Mouse (Mus musculus) lung, embryonic 15.5 days (tissue): ENCODE data around the gene Ptpn23. TPM values are rescaled to one million over a fixed set of nuclear protein-coding genes. Genes with fewer than 3 reads are reported as not detected.
"Not testable (repeated sequence)": the region's sequence is repeated elsewhere in the genome, so short reads cannot be mapped to it uniquely, and the experiment has no call there.

Source experiments
- ATAC-seq: fragments of 200-750 bp; cut with Nextera tagmentation; 2 replicates; pipeline ENCODE4 v1.8.0; 2017; ENCODE audit warnings: moderate number of reproducible peaks, borderline replicate concordance; ENCODE audit not compliant: low FRiP score, low TSS enrichment; ENCODE audit errors: extremely low read depth
- H3K27ac ChIP-seq: fragments of 300-500 bp; sonication (generic); 2 replicates; pipeline ENCODE4 v1.5.1; 2015; ENCODE audit warnings: moderate library complexity, mild to moderate bottlenecking, inconsistent platforms
- H3K27me3 ChIP-seq: fragments of 300-500 bp; sonication (generic); 2 replicates; pipeline ENCODE4 v1.6.1; 2015; ENCODE audit warnings: inconsistent platforms
- H3K36me3 ChIP-seq: fragments of 300-500 bp; sonication (generic); 2 replicates; pipeline ENCODE4 v1.6.1; 2015; ENCODE audit warnings: inconsistent platforms
- H3K4me1 ChIP-seq: fragments of 300-500 bp; sonication (generic); 2 replicates; pipeline ENCODE4 v1.6.1; 2015; ENCODE audit warnings: inconsistent platforms
- H3K4me2 ChIP-seq: fragments of 300-500 bp; sonication (generic); 2 replicates; pipeline ENCODE4 v1.6.1; 2015; ENCODE audit warnings: inconsistent platforms, mild to moderate bottlenecking, moderate library complexity
- H3K4me3 ChIP-seq: fragments of 300-500 bp; sonication (generic); 2 replicates; pipeline ENCODE4 v1.5.1; 2015; ENCODE audit warnings: mild to moderate bottlenecking, inconsistent platforms
- H3K9ac ChIP-seq: fragments of 300-500 bp; sonication (generic); 2 replicates; pipeline ENCODE4 v1.6.1; 2015; ENCODE audit warnings: inconsistent platforms
- H3K9me3 ChIP-seq: fragments of 300-500 bp; sonication (generic); 2 replicates; pipeline ENCODE4 v1.6.1; 2016; ENCODE audit warnings: inconsistent platforms
- WGBS: fragments of 180-500 bp; shearing (Covaris S2); methylation state at CpG from one replicate; pipeline ENCODE4 v1.1.7; 2015; 5-methylcytosine and 5-hydroxymethylcytosine counted together
- polyA plus RNA-seq: library from polyadenylated mRNA; unstranded; fragments of >200 nt; fragmentation: Nextera tagmentation; extraction: Ambion mirVana; gene quantifications from 2 replicates; pipeline ENCODE4 v1.2.1, GENCODE M21; 2015

Ptpn23 gene
- polyA plus RNA-seq, 1 experiment from 2014 or later = 19.1 TPM

- peaks cover 20% of the 10 kb centered on the region for H3K36me3 ChIP-seq
- H3K27ac ChIP-seq = no peak overlapping the region
- peaks cover 2% of the 10 kb centered on the region; the same call in 1 of the 2 replicates for H3K4me1 ChIP-seq
- no peak overlapping the region for H3K4me3 ChIP-seq
- no peak overlapping the region for H3K9ac ChIP-seq
- 96% methylated on average over 8 of the region's 8 CpGs for WGBS
- no peak overlapping the region for H3K4me2 ChIP-seq
- no peaks in the 10 kb centered on the region for H3K9me3 ChIP-seq
- ATAC-seq = no peak
- no peaks in the 10 kb centered on the region for H3K27me3 ChIP-seq
These were observed 28.7 kb downstream of the Ptpn23 start for GRCm38 (mm10) chr9:110379361-110379760.

- not testable (repeated sequence) for H3K4me3 ChIP-seq, H3K9ac ChIP-seq, ATAC-seq, H3K4me1 ChIP-seq, H3K27me3 ChIP-seq, H3K9me3 ChIP-seq, H3K27ac ChIP-seq, H3K4me2 ChIP-seq
- peaks cover 21% of the 10 kb centered on the region for H3K36me3 ChIP-seq
- WGBS = 84% methylated on average over 14 of the region's 15 CpGs
These were observed 30.4 kb downstream of the Ptpn23 start for GRCm38 (mm10) chr9:110377655-110378054.

DNA sequence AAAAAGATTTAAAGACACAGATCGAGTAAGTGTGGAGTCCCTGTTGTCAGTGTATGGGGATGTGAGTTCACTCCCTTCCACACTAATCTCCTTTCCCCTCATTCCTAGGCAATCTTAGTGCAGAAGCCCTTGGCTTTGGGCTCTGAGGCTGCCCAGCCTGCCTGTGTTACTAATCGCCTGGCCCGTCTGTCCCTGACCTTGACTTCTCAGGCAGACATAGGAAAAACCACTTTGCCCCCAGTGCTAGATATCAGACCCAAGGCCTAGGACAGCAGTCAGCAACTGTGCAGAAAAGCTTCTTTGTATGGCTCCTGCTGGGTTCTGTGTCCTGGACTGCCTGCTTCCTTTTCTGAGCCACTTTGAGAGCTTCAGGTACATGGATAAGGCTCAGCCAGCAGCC lies 32.3 kb downstream of the Ptpn23 start:
- H3K27me3 ChIP-seq = no peaks in the 10 kb centered on the region
- WGBS = 95% methylated on average over 3 of the region's 3 CpGs
- H3K4me1 ChIP-seq = peaks cover under 1% of the 10 kb centered on the region; the same call in 1 of the 2 replicates
- H3K9ac ChIP-seq = no peak overlapping the region
- no peaks in the 10 kb centered on the region for H3K9me3 ChIP-seq
- ATAC-seq = no peak
- H3K27ac ChIP-seq = no peak overlapping the region
- H3K4me3 ChIP-seq = no peak overlapping the region
- H3K36me3 ChIP-seq = peaks cover 21% of the 10 kb centered on the region
- H3K4me2 ChIP-seq = no peak overlapping the region

GRCm38 (mm10) chr9:110373871-110374270 lies 34.1 kb downstream of the Ptpn23 start:
- Histone ChIP-seq H3K4me2 (no peak overlapping the region), H3K36me3 (peaks cover 21% of the 10 kb centered on the region), H3K9me3 (no peaks in the 10 kb centered on the region), H3K4me3 (no peak overlapping the region), H3K4me1 (no peaks in the 10 kb centered on the region), H3K27me3 (no peaks in the 10 kb centered on the region), H3K9ac (no peak overlapping the region), H3K27ac (no peak overlapping the region)
- ATAC-seq = no peak
- 90% methylated on average over 13 of the region's 13 CpGs for WGBS

DNA sequence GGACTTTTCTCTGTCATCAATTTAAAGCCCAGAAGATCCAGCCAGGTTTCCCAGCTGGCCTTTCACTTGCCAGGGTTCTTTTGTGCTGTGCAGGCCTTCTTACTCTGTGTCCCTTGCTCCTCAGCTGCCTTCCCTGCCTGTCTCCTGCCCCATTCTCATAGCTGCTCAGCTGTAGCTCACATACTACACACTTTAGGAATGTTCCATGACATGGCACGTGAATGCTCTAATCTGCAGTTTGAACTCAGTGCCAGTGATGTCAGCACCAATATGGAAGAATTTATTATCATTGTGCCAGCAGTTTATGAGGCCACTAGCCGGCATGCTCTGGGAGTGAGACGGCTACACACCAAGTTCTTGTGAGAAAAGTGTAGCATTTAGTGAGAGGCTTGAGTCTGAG lies 38.2 kb downstream of the Ptpn23 start:
- Histone ChIP-seq H3K27me3 (no peaks in the 10 kb centered on the region), H3K36me3 (peaks cover 11% of the 10 kb centered on the region; the same call in 1 of the 2 replicates), H3K4me1 (no peaks in the 10 kb centered on the region), H3K27ac (no peak overlapping the region), H3K4me2 (no peak overlapping the region), H3K9me3 (no peaks in the 10 kb centered on the region), H3K4me3 (no peak overlapping the region), H3K9ac (no peak overlapping the region)
- WGBS = 86% methylated on average over 3 of the region's 3 CpGs
- ATAC-seq = no peak

DNA sequence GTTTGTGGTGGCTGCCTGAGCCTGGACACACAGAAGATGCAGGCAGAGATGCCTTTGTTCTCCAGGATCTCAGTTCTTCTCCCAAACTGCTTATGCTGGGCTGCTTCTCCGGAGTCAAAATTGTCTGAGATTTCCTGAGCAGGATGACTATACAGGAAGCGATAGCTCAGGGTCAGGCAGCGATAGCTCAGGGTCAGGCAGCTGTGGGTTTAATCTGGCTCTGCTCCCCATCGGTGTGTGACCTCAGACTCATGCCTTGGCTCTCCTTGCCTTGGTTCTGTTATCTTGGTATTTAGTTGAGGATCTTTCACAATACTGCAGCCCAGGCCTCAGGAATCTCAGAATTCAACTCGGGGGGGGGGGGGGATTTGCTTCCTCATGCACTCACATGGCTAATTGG lies 41.3 kb downstream of the Ptpn23 start:
- Histone ChIP-seq H3K27me3 (no peaks in the 10 kb centered on the region), H3K4me2 (no peak overlapping the region), H3K36me3 (no peaks in the 10 kb centered on the region), H3K9ac (no peak overlapping the region), H3K27ac (no peak overlapping the region), H3K4me3 (no peak overlapping the region), H3K4me1 (no peaks in the 10 kb centered on the region), H3K9me3 (no peaks in the 10 kb centered on the region)
- ATAC-seq = no peak
- WGBS = 50% methylated on average over 5 of the region's 5 CpGs

DNA sequence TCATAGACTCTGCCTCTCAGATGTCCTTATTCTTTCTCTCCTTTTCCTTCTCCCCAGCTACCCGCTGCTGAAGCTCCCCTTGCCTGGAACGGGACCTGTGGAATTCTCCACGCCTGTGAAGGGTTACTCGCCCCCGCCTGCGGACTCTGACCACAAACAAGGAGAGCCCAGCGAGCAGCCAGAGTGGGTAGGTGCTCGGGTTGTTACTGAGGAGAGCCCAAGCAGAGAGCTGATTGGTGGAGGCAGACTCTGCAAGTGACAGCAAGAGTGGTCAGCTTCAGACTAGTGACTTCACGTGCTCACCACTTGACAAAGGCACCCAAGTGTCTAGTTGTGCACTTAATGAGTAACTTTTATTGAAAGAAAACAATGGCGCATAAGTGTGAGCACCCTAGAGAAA lies 45.7 kb downstream of the Ptpn23 start:
- Histone ChIP-seq H3K9me3 (no peaks in the 10 kb centered on the region), H3K4me3 (no peak overlapping the region), H3K4me2 (no peak overlapping the region), H3K4me1 (no peaks in the 10 kb centered on the region), H3K27ac (no peak overlapping the region), H3K27me3 (no peaks in the 10 kb centered on the region), H3K9ac (no peak overlapping the region), H3K36me3 (no peaks in the 10 kb centered on the region)
- no peak for ATAC-seq
- 69% methylated on average over 10 of the region's 10 CpGs for WGBS

GRCm38 (mm10) chr9:110361299-110361698 lies 46.7 kb downstream of the Ptpn23 start:
- no peaks in the 10 kb centered on the region for H3K27me3 ChIP-seq
- no peak for ATAC-seq
- WGBS = 44% methylated on average over 12 of the region's 12 CpGs

GRCm38 (mm10) chr9:110358341-110358740 lies 49.7 kb downstream of the Ptpn23 start:
- H3K9me3 ChIP-seq = no peaks in the 10 kb centered on the region
- no peak overlapping the region for H3K4me2 ChIP-seq
- H3K36me3 ChIP-seq = 0 out of 2 replicates have a peak, but pooled peaks cover 2% of the 10 kb centered on the region
- ATAC-seq = no peak
- H3K9ac ChIP-seq = no peak overlapping the region
- H3K27me3 ChIP-seq = no peaks in the 10 kb centered on the region
- WGBS = 67% methylated on average over 2 of the region's 2 CpGs
- H3K27ac ChIP-seq = no peak overlapping the region
- no peaks in the 10 kb centered on the region for H3K4me1 ChIP-seq
- no peak overlapping the region for H3K4me3 ChIP-seq

More at GRCm38 (mm10) chr9:110361299-110361698, 46.7 kb downstream of the Ptpn23 start:
- no peak overlapping the region for H3K4me2 ChIP-seq
- no peaks in the 10 kb centered on the region for H3K4me1 ChIP-seq
- H3K36me3 ChIP-seq = no peaks in the 10 kb centered on the region
- no peak overlapping the region for H3K9ac ChIP-seq
- H3K9me3 ChIP-seq = no peaks in the 10 kb centered on the region
- H3K4me3 ChIP-seq = no peak overlapping the region
- no peak overlapping the region for H3K27ac ChIP-seq

DNA sequence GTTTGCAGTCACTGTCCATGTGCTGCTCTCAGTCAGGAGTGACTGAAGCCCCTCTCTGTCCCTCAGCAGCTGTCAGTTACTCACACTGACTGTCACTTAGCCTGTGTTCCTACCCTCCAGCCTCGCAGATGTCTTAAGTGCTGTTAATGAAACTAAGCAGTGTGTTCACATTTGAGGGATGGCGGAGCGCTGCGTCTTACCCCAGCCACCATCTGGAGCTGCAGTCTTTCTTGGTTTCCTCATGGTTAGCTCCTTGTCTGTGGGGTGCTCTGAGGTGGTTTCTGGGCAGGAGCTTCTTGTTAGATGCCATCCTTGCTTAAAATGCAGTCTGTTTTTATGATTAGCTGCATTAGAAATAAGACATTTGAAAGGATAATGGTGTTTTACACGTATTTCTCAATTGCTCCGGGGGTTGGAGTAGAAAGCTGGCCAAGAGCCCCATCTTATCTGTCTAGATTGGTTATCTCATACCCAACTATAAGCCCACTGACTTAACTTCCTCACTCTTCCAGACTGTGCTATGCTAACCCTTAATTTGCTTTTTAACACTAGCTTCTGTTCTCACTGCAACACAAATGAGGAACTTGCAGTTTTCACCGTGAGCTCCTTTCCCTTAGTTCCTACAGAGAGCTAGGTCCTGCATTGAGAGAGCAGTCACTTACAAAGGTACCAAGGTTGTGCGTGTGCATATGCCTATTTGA lies 55.9 kb downstream of the Ptpn23 start:
- 79% methylated on average over 8 of the region's 8 CpGs for WGBS
- H3K27me3 ChIP-seq = no peaks in the 10 kb centered on the region
- H3K4me1 ChIP-seq = 0 out of 2 replicates have a peak, but pooled peaks cover 5% of the 10 kb centered on the region
- H3K4me3 ChIP-seq = no peak overlapping the region
- no peak overlapping the region for H3K27ac ChIP-seq
- H3K9ac ChIP-seq = no peak overlapping the region
- H3K9me3 ChIP-seq = no peaks in the 10 kb centered on the region
- 0 out of 2 replicates have a peak, but pooled peaks cover 2% of the 10 kb centered on the region for H3K36me3 ChIP-seq
- ATAC-seq = no peak
- H3K4me2 ChIP-seq = no peak overlapping the region

DNA sequence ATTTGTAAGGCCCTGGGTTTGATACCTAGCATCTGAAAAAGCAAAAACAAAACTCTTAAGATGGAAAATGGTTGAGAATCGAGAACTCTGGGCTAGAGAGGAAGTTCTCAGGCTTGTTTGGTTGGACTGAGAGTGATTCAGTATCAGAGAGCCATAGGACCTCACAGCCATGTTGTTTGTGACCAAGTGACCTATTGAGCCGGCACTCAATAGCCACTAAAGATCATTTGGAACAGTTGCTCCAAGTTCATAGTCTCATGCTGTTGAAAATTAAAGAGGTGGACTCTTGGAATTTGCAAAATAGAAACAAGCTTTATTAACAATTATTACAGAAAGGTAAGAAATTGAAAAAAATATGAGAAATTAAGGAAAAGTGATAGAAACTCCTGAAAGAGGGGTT lies 56.7 kb downstream of the Ptpn23 start:
- Histone ChIP-seq H3K27ac (no peak overlapping the region), H3K4me3 (no peak overlapping the region), H3K9me3 (no peaks in the 10 kb centered on the region), H3K4me2 (no peak overlapping the region), H3K9ac (no peak overlapping the region), H3K4me1 (0 out of 2 replicates have a peak, but pooled peaks cover 5% of the 10 kb centered on the region), H3K36me3 (0 out of 2 replicates have a peak, but pooled peaks cover 2% of the 10 kb centered on the region), H3K27me3 (no peaks in the 10 kb centered on the region)
- 77% methylated on average over 2 of the region's 2 CpGs for WGBS
- ATAC-seq = no peak

- no peak overlapping the region for H3K9ac ChIP-seq
- no peak overlapping the region for H3K4me3 ChIP-seq
- H3K27ac ChIP-seq = no peak overlapping the region
- no peaks in the 10 kb centered on the region for H3K9me3 ChIP-seq
- no peak for ATAC-seq
- no peak overlapping the region for H3K4me2 ChIP-seq
- no peaks in the 10 kb centered on the region for H3K27me3 ChIP-seq
- WGBS = 85% methylated on average over 5 of the region's 5 CpGs
- H3K36me3 ChIP-seq = 0 out of 2 replicates have a peak, but pooled peaks cover 2% of the 10 kb centered on the region
- H3K4me1 ChIP-seq = 0 out of 2 replicates have a peak, but pooled peaks cover 5% of the 10 kb centered on the region
These were observed 57.4 kb downstream of the Ptpn23 start for GRCm38 (mm10) chr9:110350612-110351011.
